Mouse (Mus musculus) heart, embryonic 16.5 days (tissue): ENCODE measurements at regions not wholly inside any gene's neighbourhood (a gene's known extent, or its start where the extent isn't known, plus 50 kb on each side); places are given as distances from the start of the nearest gene placed in this dataset.

ENCODE experiments used
- ATAC-seq: fragments of 200-750 bp; cut with Nextera tagmentation; replicated peaks from 2 replicates; pipeline ENCODE4 v1.8.0; 2017; ENCODE audit warnings: moderate number of reproducible peaks; ENCODE audit not compliant: insufficient read depth, low FRiP score; ENCODE audit errors: extremely low read depth
- H3K27ac ChIP-seq: fragments of 300-500 bp; sonication (generic); 2 replicates; pipeline ENCODE4 v1.5.1; 2014; ENCODE audit warnings: mild to moderate bottlenecking, low read length, control low read depth, moderate library complexity
- H3K27me3 ChIP-seq: fragments of 300-500 bp; sonication (generic); 2 replicates; pipeline ENCODE4 v1.6.1; 2014; ENCODE audit warnings: low read length, mixed read lengths; ENCODE audit not compliant: control insufficient read depth, insufficient read depth
- H3K36me3 ChIP-seq: fragments of 300-500 bp; sonication (generic); 2 replicates; pipeline ENCODE4 v1.6.1; 2014; ENCODE audit not compliant: control insufficient read depth, insufficient read depth
- H3K4me1 ChIP-seq: fragments of 300-500 bp; sonication (generic); 2 replicates; pipeline ENCODE4 v1.6.1; 2014; ENCODE audit warnings: low read length, mixed read lengths; ENCODE audit not compliant: control insufficient read depth, insufficient read depth
- H3K4me2 ChIP-seq: fragments of 300-500 bp; sonication (generic); 2 replicates; pipeline ENCODE4 v1.6.1; 2014; ENCODE audit warnings: low read depth, mild to moderate bottlenecking, control low read depth, low read length
- H3K4me3 ChIP-seq: fragments of 300-500 bp; sonication (generic); 2 replicates; pipeline ENCODE4 v1.5.1; 2014; ENCODE audit warnings: mild to moderate bottlenecking, control low read depth, low read length
- H3K9ac ChIP-seq: fragments of 300-500 bp; sonication (generic); 2 replicates; pipeline ENCODE4 v1.6.1; 2014; ENCODE audit warnings: low read length, control low read depth
- H3K9me3 ChIP-seq: fragments of 300-500 bp; sonication (generic); replicated peaks from 2 replicates; pipeline ENCODE4 v1.6.1; 2016; ENCODE audit warnings: low read length; ENCODE audit not compliant: control insufficient read depth
- WGBS: fragments of 180-500 bp; shearing (Covaris S2); extraction: QIAGEN DNeasy Blood & Tissue Kit; methylation state at CpG from one replicate; pipeline ENCODE4 v1.1.7; 2014; 5-methylcytosine and 5-hydroxymethylcytosine counted together

DNA sequence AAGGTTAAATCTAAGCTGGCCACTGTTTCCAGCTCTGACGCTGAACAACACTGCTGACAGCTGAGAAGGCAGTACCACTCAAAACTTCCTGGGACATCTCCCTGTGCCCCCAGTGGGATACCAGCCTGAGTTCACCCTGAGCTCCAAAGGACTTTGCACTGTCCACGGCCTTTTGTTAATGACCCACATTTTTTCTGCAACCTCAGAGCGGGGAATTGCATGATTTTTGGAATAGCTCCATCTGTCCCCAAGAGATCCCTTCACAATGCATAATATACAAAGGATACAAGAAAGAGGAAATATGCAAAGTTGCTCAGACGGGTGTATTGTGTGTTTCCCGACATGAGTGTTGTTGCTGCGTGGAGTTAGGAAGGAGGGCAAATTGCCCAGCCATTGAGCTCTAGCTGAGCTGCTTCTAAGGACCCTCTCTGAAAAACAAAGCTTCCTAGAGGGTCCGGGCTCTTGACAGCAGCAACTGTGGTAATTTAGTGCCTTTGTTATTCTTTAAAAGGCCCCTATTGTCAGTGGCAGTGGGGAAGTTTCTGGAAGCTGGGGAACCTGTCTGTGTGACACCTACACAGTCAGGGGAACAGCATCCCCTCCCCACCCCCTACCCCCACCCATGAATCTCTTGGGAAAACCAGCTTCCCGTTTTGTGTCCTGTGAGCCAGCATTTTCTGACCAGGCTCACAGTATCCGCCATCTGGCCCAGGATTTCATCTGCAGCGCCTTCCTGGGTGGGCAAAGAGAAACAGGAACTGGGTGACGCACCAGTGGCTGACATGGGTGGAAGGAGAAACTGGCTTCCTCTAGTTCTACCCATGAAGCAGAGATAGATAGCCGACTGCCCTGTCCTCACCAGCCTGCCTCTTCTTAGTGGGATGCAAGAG, 217.4 kb upstream of the Spdye4c start:
- no peaks in the 10 kb centered on the region for H3K9me3 ChIP-seq
- H3K36me3 ChIP-seq: no peaks in the 10 kb centered on the region
- no peaks in the 10 kb centered on the region for H3K27me3 ChIP-seq
- no peak overlapping the region for H3K9ac ChIP-seq
- ATAC-seq: no peak
- 0 out of 2 replicates have a peak overlapping the region, but pooled peaks have one; percentile 14 for H3K27ac ChIP-seq
- peaks cover 7% of the 10 kb centered on the region; the same call in 1 of the 2 replicates for H3K4me1 ChIP-seq
- no peak overlapping the region for H3K4me2 ChIP-seq
- WGBS: 55% methylated on average over 12 of the region's 12 CpGs
- no peak overlapping the region for H3K4me3 ChIP-seq

DNA sequence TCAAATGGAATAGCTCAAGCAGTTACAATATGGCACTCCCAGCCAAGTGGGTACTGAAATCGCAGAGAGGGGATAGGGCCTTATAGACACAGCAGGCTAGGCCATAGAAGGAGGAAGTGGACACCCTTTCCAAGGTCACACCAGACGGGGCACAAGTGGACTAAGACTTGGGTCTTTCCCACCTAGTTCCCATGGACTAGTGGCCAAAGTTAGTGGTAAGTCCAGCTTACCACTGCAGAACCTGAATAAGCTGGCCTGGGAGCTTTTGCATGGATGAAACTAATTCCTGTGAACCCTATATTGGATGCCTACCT, 216.8 kb upstream of the Spdye4c start:
- no peak overlapping the region for H3K4me3 ChIP-seq
- H3K9ac ChIP-seq: no peak overlapping the region
- H3K4me1 ChIP-seq: peaks cover 7% of the 10 kb centered on the region; the same call in 1 of the 2 replicates
- H3K4me2 ChIP-seq: no peak overlapping the region
- no peaks in the 10 kb centered on the region for H3K36me3 ChIP-seq
- WGBS: 87% methylated on average over 2 of the region's 2 CpGs
- H3K27ac ChIP-seq: no peak overlapping the region
- H3K27me3 ChIP-seq: no peaks in the 10 kb centered on the region
- no peaks in the 10 kb centered on the region for H3K9me3 ChIP-seq
- no peak for ATAC-seq

DNA sequence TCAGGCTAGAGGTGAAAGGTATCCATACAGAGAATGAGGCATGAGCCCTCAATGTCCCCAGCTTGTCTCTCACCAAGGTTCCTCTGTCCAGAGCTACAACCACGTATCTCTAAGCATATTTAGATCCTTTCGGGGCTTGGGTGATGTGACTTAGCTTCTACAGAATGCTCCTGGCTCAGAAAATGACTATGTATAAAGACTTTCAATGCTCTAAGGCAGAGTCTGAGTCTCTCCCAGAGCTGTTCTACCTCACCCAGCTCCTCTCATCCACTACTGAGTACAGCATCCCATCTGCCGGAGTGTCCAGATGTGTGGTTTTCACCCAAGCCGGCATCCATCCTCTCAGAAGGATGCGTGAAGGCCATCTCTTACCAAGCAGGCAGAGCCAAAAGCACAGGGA, 216.1 kb upstream of the Spdye4c start:
- H3K36me3 ChIP-seq: no peaks in the 10 kb centered on the region
- no peak overlapping the region for H3K27ac ChIP-seq
- no peak for ATAC-seq
- no peak overlapping the region for H3K4me3 ChIP-seq
- H3K9ac ChIP-seq: no peak overlapping the region
- no peak overlapping the region for H3K4me2 ChIP-seq
- H3K27me3 ChIP-seq: no peaks in the 10 kb centered on the region
- H3K4me1 ChIP-seq: peaks cover 11% of the 10 kb centered on the region
- 88% methylated on average over 5 of the region's 5 CpGs for WGBS
- no peaks in the 10 kb centered on the region for H3K9me3 ChIP-seq

DNA sequence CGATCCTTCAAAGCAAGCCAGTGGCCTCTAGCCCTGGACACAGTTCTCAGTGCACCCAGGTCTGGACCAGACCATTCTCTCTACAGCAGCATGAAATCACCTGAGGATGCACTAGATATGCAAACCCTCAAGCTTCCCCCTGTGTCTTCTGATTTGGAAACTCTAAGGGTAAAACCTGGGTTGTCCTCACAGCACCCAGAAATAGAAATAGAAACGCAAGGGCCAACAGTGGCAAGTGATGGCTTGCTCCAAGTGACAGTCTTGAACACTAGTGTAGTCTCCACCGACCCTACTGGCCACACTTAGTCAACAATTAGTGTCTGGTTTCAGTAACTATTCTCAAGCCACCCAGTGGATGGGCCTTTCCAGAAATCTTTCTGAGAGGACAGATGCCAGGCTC, 215.2 kb upstream of the Spdye4c start:
- Histone ChIP-seq H3K4me3 (no peak overlapping the region), H3K9ac (no peak overlapping the region), H3K27me3 (no peaks in the 10 kb centered on the region), H3K36me3 (no peaks in the 10 kb centered on the region), H3K27ac (no peak overlapping the region), H3K9me3 (no peaks in the 10 kb centered on the region), H3K4me2 (no peak overlapping the region), H3K4me1 (peaks cover 15% of the 10 kb centered on the region)
- no peak for ATAC-seq
- WGBS: 81% methylated on average over 3 of the region's 3 CpGs

DNA sequence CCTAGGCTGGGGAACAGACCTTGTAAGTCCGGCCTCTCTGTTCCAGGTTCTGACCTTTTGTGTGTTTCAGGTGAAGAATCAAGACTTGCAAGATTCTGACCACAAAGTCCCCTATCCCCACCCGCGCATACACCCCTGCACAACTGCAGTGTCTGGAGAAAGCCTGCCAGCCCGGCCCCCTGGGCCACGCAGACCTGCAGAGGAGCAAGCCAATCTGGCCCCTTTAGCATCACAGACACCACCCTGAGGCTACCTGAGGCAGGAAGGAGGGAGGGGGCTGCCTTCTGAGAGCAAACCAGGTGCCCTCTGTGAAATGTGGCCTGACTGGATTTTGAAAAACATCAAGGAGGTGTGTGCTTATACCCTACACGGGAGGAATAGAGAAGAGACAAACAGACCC, 213.8 kb upstream of the Spdye4c start:
- H3K4me3 ChIP-seq: no peak overlapping the region
- H3K9me3 ChIP-seq: no peaks in the 10 kb centered on the region
- no peak overlapping the region for H3K9ac ChIP-seq
- H3K4me1 ChIP-seq: peaks cover 15% of the 10 kb centered on the region
- no peak overlapping the region for H3K27ac ChIP-seq
- H3K4me2 ChIP-seq: no peak overlapping the region
- no peak for ATAC-seq
- H3K27me3 ChIP-seq: no peaks in the 10 kb centered on the region
- H3K36me3 ChIP-seq: no peaks in the 10 kb centered on the region
- 76% methylated on average over 6 of the region's 6 CpGs for WGBS

DNA sequence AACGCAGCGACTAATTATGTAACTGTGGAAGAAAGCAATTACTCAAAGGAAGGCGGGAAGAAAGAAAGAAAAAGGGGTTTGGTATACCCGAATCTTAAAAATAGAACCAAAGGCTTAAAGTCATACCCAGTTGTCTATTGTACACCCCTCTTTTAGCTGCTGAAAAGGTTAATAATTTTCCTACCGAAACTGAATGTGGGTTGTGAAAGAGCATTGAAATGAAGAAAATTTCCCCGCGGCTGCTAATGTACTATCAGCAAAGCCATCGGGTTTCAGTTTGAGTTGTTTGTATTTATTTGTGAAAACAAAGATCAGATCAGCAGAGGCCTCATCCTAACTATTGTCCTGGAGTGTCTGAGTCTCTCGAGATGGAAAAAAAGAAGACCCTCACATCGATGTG, 213.3 kb upstream of the Spdye4c start:
- WGBS: 75% methylated on average over 10 of the region's 10 CpGs
- H3K9ac ChIP-seq: no peak overlapping the region
- H3K27me3 ChIP-seq: no peaks in the 10 kb centered on the region
- no peaks in the 10 kb centered on the region for H3K36me3 ChIP-seq
- H3K9me3 ChIP-seq: no peaks in the 10 kb centered on the region
- H3K27ac ChIP-seq: no peak overlapping the region
- H3K4me1 ChIP-seq: peaks cover 15% of the 10 kb centered on the region
- H3K4me3 ChIP-seq: no peak overlapping the region
- no peak for ATAC-seq
- H3K4me2 ChIP-seq: no peak overlapping the region

DNA sequence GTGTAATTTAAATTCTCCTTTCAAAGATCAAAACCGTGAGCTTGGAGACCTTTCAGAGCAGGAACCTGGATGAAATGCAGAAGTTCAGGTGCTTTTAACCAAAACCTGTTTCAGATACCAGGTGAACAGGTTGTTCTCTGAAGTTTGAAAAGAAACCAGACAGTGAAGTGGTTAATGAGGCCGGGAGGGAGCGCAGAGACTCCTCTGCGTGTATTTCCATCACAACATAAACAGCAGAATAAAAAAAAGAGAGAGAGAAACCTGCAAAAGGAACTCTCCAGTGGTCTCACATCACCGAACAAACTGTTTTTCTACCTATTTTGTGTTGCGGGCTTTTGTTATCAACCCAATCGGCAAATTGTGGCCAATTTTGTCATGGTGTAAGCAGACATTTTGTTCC, 212.6 kb upstream of the Spdye4c start:
- Histone ChIP-seq H3K4me1 (peaks cover 7% of the 10 kb centered on the region), H3K27me3 (no peaks in the 10 kb centered on the region), H3K9me3 (no peaks in the 10 kb centered on the region), H3K4me3 (no peak overlapping the region), H3K4me2 (no peak overlapping the region), H3K27ac (no peak overlapping the region), H3K9ac (no peak overlapping the region), H3K36me3 (no peaks in the 10 kb centered on the region)
- WGBS: 83% methylated on average over 7 of the region's 7 CpGs
- no peak for ATAC-seq

DNA sequence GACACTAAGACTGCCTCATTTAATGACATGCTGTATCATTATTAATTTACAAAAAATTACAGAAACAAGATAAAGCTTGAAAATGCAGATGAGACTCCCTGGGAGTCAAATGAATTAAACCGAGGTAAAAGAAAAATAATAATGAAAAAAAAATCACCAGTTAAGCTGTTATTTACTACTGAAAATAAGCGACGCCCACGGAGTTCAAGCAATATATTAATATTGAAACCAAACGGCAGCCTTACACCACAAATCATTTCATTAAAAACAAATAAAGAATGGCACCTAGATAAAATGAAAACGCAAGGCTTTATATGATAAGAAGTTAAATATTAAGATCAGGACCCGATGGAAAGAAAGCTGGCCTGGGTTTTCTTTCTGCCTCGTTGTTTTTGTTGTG, 211.9 kb upstream of the Spdye4c start:
- Histone ChIP-seq H3K27me3 (no peaks in the 10 kb centered on the region), H3K4me1 (peaks cover 7% of the 10 kb centered on the region), H3K4me3 (no peak overlapping the region), H3K36me3 (no peaks in the 10 kb centered on the region), H3K4me2 (0 out of 2 replicates have a peak overlapping the region, but pooled peaks have one; percentile 14), H3K9me3 (no peaks in the 10 kb centered on the region), H3K27ac (no peak overlapping the region), H3K9ac (no peak overlapping the region)
- WGBS: 72% methylated on average over 8 of the region's 8 CpGs
- ATAC-seq: no peak

DNA sequence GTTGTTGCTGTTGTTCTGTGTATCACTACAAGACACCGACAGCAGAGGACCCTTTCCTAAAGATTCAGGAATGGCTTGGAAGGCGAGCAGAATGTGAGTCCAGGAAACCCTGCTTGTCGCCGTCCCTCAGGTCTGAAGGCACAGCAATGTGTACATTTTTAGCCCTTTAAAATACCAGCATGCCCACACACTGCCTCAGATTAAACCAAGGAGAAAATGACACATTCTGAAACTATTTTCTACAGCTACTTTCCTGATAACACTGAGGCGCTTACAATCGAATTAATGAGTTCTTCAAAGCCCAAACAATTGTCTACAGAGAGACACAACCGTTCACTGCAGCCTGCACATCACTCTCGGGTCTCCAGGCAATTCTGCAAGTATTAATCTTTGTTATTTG, 211.5 kb upstream of the Spdye4c start:
- Histone ChIP-seq H3K9ac (no peak overlapping the region), H3K36me3 (no peaks in the 10 kb centered on the region), H3K4me3 (no peak overlapping the region), H3K9me3 (no peaks in the 10 kb centered on the region), H3K4me2 (0 out of 2 replicates have a peak overlapping the region, but pooled peaks have one; percentile 14), H3K27ac (no peak overlapping the region), H3K4me1 (peaks cover 7% of the 10 kb centered on the region), H3K27me3 (no peaks in the 10 kb centered on the region)
- WGBS: 36% methylated on average over 8 of the region's 8 CpGs
- ATAC-seq: no peak
